Mouse (Mus musculus) retina, postnatal 7 days (tissue): ENCODE measurements around the gene Scamp1.

Source experiments
- DNase-seq: peaks from one replicate; pipeline ENCODE4 v3.0.0-alpha.2; 2012; ENCODE audit warnings: low read depth, low spot score

Scamp1 gene

GRCm38 (mm10) chr13:94224717-94225705 lies 60.6 kb downstream of the Scamp1 start:
- DNase-seq: no peak

DNA sequence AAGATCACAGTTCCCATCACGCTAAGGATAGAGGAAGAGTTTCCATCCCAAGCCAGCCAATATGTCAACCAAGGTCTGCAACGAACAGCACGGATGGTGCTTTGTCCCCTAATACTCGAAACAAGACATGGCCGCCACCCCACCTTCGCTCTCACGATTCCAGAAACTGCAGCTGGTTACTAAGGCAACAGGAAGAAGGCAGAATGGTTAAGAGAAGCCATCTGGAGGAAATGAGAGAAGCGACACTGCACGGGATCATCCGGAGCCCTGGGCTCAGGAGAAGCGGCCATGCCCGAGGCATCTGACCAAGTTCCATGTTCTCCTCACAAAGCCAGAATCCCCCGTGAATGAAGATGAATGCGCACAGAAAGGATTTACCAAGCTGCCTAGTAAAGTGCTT lies 62.0 kb downstream of the Scamp1 start:
- no peak for DNase-seq

- DNase-seq: no peak
Measured at GRCm38 (mm10) chr13:94212716-94213115, 72.9 kb downstream of the Scamp1 start.

GRCm38 (mm10) chr13:94212179-94212578 lies 73.5 kb downstream of the Scamp1 start:
- no peak for DNase-seq

- no peak for DNase-seq
Measured at GRCm38 (mm10) chr13:94211236-94212119, 74.2 kb downstream of the Scamp1 start.

DNA sequence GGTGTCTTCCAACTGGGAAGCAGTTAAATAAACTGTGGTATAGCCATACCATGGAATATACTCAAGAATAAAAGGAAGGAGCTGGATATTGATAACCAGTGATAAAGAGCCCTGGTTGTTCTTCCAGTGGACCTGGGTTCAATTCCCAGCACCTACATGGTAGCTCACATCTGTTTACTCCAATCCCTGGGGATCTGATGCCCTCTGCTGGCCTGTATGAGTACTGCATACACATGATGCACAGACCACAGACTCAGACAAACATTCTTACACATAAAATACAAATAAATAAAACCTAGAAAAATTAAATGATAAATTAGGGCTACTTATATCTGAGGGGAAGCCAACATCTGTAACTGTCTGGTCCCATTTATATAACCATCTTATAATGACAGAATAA lies 76.8 kb downstream of the Scamp1 start:
- no peak for DNase-seq

- DNase-seq: no peak
Measured at GRCm38 (mm10) chr13:94207973-94208372, 77.7 kb downstream of the Scamp1 start.

- DNase-seq: peak; percentile 40
Measured at GRCm38 (mm10) chr13:94205234-94205633, 80.4 kb downstream of the Scamp1 start.

GRCm38 (mm10) chr13:94199829-94200228 lies 85.8 kb downstream of the Scamp1 start:
- DNase-seq: no peak

GRCm38 (mm10) chr13:94198616-94199015 lies 87.0 kb downstream of the Scamp1 start:
- no peak for DNase-seq

GRCm38 (mm10) chr13:94193227-94193626 lies 92.4 kb downstream of the Scamp1 start:
- DNase-seq: no peak

DNA sequence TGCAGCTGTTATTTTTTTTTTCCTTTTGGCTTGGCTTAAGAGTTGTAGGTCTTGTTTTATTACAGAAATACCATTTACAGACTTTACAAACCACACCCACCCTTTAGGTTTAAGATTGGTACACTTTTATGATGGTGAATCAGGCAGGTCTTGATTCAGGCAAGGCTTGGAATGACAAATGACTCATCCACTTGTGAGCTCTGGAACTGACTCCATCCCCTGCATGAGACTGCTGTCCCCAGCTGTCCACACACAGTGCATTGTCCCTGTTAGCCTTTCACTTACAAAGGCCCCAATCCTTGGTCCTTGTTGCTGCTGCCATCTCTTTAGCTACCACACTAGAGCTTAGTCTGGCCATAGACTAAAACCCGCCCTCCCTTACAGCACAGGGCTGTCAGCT lies 95.3 kb downstream of the Scamp1 start:
- no peak for DNase-seq

DNA sequence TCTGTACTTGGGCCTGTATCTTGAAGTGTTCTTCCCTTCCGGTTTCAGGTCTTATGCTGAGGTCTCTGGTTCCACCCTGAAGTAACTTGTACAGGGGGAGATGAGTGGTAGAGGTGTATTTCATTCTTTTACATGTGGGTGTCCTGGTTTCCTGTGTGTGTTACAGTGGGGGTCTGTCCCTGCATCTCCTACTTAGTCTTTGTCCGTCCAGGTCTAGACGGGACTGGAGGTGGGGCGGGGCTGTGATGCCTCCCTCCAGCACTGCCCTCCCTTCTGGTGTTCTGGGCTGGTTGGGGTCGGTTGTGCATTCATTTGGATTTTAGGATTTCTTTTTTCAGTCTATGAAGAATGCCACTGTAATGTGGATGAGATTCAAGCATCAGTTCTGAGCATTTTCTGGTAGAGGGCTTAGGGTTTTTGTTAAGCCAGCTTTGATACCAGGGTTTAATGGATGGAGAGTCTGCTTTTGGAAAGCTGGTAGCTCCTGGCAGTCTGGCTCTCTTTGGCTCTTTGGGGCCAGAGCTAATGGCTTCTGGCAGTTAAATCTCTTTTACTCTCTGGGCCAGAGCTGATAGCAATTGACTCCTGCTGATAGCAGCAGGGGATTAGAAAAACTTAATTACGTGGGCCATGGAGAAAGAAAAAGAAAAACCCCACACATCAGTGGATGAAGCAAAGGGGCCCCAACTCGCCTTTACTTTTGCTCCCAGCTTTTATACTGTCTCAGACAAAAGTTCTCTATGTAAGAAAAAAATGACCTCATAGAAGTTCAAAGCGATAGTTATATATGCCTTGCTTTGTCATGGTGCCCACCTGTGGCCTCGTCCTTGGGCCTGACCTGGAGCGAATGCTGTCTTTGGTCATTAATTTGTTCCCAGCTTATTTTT lies 97.2 kb downstream of the Scamp1 start:
- DNase-seq: no peak

DNA sequence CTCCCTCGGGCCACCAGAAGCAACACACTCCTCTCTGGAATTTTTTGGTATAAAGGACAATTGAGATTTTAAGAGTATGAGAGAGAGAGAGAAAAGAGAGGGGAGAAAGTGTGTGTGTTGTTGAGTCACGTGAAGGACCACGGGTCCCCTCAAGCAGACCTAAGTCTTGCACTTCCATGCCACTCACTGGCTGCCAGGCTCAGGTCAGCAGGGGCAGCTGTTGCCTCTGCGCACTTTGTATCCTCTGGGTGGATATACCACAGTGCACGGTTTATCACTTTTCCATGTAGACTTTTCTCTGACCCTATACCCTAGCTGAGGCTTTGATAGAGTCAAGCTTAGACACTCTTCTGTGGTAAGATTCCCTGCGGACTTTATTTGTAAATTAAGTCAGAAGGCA lies 100.0 kb downstream of the Scamp1 start:
- DNase-seq: no peak

DNA sequence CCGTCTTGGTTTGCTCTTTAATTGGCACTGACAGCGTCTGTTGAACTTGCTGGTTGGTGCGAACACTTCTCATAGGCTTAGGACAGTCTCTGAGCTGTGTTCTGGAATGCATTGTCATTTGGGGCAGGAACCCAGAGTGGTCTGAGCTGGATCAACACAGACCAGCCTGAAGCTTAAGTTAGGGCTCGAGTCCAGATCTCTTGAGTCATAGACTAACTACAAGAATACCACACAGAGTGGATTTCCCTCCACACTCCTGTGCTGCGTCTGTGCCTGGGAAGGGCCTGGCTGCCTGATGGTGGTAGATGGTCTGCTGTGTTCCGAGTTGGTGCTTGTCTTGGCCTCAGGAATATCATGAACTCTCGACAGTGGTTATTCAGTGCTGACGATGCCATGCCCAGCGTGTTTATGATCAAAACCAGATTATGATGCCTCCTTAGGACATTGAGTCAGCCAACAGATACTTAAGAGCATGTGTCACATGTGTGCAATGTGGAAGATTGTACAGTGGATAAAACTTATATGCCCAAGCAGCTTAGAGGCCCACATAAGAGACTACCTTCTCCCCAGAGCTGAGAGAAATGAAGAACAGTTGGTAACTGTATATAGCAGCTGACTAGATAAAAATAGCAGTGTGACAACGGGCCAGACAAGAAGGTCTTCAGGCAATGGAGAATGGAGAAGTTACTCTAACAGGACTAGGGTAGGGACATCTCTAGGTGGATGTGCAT lies 100.8 kb downstream of the Scamp1 start:
- no peak for DNase-seq

DNA sequence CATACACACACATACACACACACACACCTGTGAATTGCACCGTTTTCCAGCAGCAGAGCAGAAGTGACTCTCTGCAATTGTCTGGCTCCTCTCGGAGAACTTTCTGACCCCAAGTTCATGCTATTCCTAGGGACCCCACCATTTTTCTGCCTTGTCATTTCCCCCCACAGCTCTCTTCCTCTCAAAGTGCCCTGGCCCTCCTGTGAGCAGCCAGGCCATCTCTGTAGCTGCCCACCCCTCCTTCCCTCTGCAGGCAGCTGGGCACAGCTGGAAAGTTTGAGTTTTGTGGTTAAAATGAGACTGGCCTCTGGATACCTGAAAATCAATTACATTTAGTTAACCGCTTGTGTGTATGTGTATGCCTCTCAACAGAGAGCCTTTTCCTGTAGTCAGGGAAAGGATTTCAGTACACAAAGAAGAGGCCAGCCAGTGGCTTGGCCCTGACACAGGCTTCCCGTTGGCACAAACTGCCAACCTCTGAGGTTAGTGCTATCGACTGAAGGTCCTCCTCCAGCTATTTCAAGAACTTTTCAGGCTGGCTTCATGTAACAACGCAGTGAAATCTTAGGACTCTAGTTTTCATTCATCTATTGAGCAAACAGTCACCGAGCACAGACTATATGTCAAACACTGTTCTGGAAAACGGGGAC lies 102.2 kb downstream of the Scamp1 start:
- DNase-seq: no peak

- no peak for DNase-seq
Measured at GRCm38 (mm10) chr13:94182026-94182425, 103.6 kb downstream of the Scamp1 start.

DNA sequence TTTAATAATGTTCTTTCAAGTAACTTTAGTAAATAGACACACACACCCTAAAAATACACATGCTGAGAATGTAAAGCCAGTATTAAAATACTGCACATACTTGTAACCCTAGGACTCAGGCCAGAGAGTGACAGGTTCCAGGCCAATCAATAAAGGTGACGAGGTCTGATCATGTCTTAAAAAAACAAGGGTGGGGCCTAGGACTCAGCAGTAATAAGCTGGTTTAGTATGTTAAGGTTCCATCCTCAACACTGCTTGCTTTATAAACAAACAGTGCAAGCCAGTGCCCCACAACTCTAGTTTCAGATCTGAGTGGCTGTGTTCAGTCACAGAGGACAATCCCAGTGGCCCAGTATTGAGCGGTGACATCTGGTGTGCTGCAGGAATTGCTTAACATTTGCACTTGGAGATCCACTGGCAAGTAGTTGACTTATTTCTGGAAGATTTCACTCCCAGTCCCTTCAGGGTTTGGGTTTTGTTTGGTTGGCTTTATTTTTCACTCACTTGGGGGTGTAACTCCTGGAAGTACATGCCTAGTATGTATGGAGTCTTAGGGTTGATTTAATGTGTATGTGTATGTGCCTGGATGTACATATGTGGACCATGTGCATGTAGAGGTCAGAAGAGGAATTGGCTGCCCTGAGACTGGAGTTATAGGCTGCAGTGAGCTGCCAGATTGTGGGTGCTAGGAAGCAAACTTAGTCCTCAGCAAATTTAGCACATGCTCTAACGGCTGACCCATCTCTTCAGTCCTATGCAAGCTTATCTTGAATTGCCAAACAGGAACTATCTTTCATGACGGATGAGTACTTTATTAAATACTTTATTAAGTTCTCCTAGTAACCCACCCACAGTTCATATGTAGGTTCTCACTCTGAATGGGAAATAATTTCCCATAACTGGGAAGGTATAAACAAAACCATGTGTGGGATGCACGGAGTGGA lies 104.9 kb downstream of the Scamp1 start:
- no peak for DNase-seq
